Mouse (Mus musculus) limb, embryonic 12.5 days (tissue): ENCODE results near the gene Tpst1. TPM values are rescaled to one million over a fixed set of nuclear protein-coding genes. Genes with fewer than 3 reads are reported as not detected.

Source experiments
- ATAC-seq: fragments of 200-750 bp; cut with Nextera tagmentation; 2 replicates; pipeline ENCODE4 v1.8.0; 2017; ENCODE audit warnings: low read depth, moderate TSS enrichment; ENCODE audit not compliant: insufficient number of reproducible peaks, insufficient read depth, low FRiP score, low TSS enrichment
- H3K27ac ChIP-seq: fragments of 300-500 bp; sonication (generic); 2 replicates; pipeline ENCODE4 v1.5.1; 2016; ENCODE audit warnings: mild to moderate bottlenecking, moderate library complexity
- H3K27me3 ChIP-seq: fragments of 300-500 bp; sonication (generic); 2 replicates; pipeline ENCODE4 v1.6.1; 2016; ENCODE audit warnings: mild to moderate bottlenecking, moderate library complexity
- H3K36me3 ChIP-seq: fragments of 300-500 bp; sonication (generic); 2 replicates; pipeline ENCODE4 v1.6.1; 2016; ENCODE audit warnings: mild to moderate bottlenecking, moderate library complexity
- H3K4me1 ChIP-seq: fragments of 300-500 bp; sonication (generic); replicated peaks from 2 replicates; pipeline ENCODE4 v1.6.1; 2016
- H3K4me2 ChIP-seq: fragments of 300-500 bp; sonication (generic); 2 replicates; pipeline ENCODE4 v1.6.1; 2016; ENCODE audit warnings: mild to moderate bottlenecking, moderate library complexity
- H3K4me3 ChIP-seq: fragments of 300-500 bp; sonication (generic); replicated peaks from 2 replicates; pipeline ENCODE4 v1.5.1; 2016; ENCODE audit warnings: mild to moderate bottlenecking
- H3K9ac ChIP-seq: fragments of 300-500 bp; sonication (generic); replicated peaks from 2 replicates; pipeline ENCODE4 v1.6.1; 2016; ENCODE audit warnings: mild to moderate bottlenecking, moderate library complexity
- H3K9me3 ChIP-seq: fragments of 300-500 bp; sonication (generic); 2 replicates; pipeline ENCODE4 v1.6.1; 2016; ENCODE audit warnings: mild to moderate bottlenecking, moderate library complexity
- WGBS: fragments of 180-500 bp; shearing (Covaris S2); methylation state at CpG from one replicate; pipeline ENCODE4 v1.1.7; 2016; 5-methylcytosine and 5-hydroxymethylcytosine counted together
- polyA plus RNA-seq: library from polyadenylated mRNA; unstranded; fragments of >200 nt; fragmentation: Nextera tagmentation; extraction: Ambion mirVana; gene quantifications from 2 replicates; pipeline ENCODE4 v1.2.1, GENCODE M21; 2016

Gene Tpst1
- polyA plus RNA-seq, 1 experiment from 2014 or later: 83.5 TPM

GRCm38 (mm10) chr5:130096754-130097153, 23.6 kb downstream of the Tpst1 start:
- Histone ChIP-seq H3K9ac (no peak overlapping the region), H3K4me3 (no peak overlapping the region), H3K27me3 (no peaks in the 10 kb centered on the region), H3K36me3 (peaks cover 16% of the 10 kb centered on the region), H3K27ac (no peak overlapping the region), H3K4me2 (no peak overlapping the region), H3K4me1 (no peaks in the 10 kb centered on the region), H3K9me3 (0 out of 2 replicates have a peak, but pooled peaks cover 2% of the 10 kb centered on the region)
- ATAC-seq: no peak
- WGBS: 71% methylated on average over 12 of the region's 12 CpGs

DNA sequence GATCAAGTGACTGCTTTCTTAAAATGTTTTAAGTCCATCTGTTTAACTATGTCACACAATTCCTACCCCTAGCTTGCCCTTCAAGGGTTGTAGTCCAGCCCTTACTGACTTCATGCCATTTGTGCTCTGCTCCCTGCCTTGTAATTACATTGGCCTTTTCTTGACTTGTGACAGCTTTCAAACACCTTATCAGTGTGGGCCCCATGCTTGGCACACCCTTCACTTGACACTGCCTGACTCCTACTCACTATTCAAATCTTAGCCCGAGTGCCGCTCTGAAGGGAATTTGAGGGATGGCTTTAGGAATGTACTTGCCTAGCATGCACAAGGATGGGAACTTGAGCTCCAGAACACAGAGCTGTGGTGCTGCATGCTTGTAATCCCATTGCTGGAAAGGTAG, 24.7 kb downstream of the Tpst1 start:
- peaks cover 24% of the 10 kb centered on the region for H3K36me3 ChIP-seq
- 89% methylated on average over 2 of the region's 2 CpGs for WGBS
- no peak for ATAC-seq
- H3K4me3 ChIP-seq: no peak overlapping the region
- H3K9ac ChIP-seq: no peak overlapping the region
- H3K9me3 ChIP-seq: 0 out of 2 replicates have a peak, but pooled peaks cover 2% of the 10 kb centered on the region
- H3K4me1 ChIP-seq: no peaks in the 10 kb centered on the region
- H3K27ac ChIP-seq: no peak overlapping the region
- no peak overlapping the region for H3K4me2 ChIP-seq
- H3K27me3 ChIP-seq: no peaks in the 10 kb centered on the region

DNA sequence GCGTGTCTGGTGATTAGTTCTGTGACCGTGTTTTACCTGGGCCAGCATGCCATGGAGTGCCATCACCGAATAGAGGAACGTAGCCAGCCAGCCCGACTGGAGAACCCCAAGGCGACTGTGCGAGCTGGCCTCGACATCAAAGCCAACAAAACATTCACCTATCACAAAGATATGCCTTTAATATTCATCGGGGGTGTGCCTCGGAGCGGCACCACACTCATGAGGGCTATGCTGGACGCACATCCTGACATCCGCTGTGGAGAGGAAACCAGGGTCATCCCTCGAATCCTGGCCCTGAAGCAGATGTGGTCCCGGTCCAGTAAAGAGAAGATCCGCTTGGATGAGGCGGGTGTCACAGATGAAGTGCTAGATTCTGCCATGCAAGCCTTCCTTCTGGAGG, 28.6 kb downstream of the Tpst1 start:
- Histone ChIP-seq H3K36me3 (peaks cover 35% of the 10 kb centered on the region), H3K27me3 (no peaks in the 10 kb centered on the region), H3K9me3 (no peaks in the 10 kb centered on the region), H3K4me3 (no peak overlapping the region), H3K27ac (no peak overlapping the region), H3K4me2 (no peak overlapping the region), H3K9ac (no peak overlapping the region), H3K4me1 (peaks cover 4% of the 10 kb centered on the region; the same call in 1 of the 2 replicates)
- WGBS: 96% methylated on average over 17 of the region's 17 CpGs
- no peak for ATAC-seq

DNA sequence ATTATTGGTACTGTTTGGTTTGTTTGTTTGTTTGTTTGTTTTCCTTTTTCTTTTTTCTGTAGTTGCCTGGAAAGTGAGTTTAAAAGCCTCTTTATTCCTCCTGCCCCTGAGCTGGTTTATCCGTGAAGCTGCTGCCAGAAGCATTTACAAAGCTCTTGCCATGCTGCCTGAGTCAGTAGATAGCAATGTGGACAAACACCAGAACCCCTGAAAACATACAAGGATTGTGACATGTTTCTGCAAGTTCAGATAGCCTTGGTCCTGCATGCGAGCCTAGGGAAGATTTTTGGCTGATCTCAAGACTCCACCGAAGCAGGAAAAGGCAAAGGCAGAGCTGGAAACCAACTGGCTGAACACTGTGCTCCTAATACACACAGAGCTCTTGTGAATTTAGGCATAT, 36.2 kb downstream of the Tpst1 start:
- Histone ChIP-seq H3K9me3 (no peaks in the 10 kb centered on the region), H3K27ac (peak overlapping the region; percentile 50; the same call in 1 of the 2 replicates), H3K4me1 (peaks cover 14% of the 10 kb centered on the region), H3K4me3 (no peak overlapping the region), H3K9ac (no peak overlapping the region), H3K4me2 (no peak overlapping the region), H3K36me3 (peaks cover 45% of the 10 kb centered on the region), H3K27me3 (no peaks in the 10 kb centered on the region)
- ATAC-seq: no peak
- WGBS: 83% methylated on average over 3 of the region's 3 CpGs

- no peak overlapping the region for H3K4me2 ChIP-seq
- peaks cover 45% of the 10 kb centered on the region for H3K36me3 ChIP-seq
- peaks cover 14% of the 10 kb centered on the region for H3K4me1 ChIP-seq
- no peak overlapping the region for H3K9ac ChIP-seq
- no peak overlapping the region for H3K4me3 ChIP-seq
- WGBS: 61% methylated on average over 12 of the region's 12 CpGs
- ATAC-seq: peak; percentile 40
- H3K27ac ChIP-seq: peak overlapping the region; percentile 73
- no peaks in the 10 kb centered on the region for H3K27me3 ChIP-seq
- H3K9me3 ChIP-seq: no peaks in the 10 kb centered on the region
These were observed 37.7 kb downstream of the Tpst1 start for GRCm38 (mm10) chr5:130110632-130111464.

DNA sequence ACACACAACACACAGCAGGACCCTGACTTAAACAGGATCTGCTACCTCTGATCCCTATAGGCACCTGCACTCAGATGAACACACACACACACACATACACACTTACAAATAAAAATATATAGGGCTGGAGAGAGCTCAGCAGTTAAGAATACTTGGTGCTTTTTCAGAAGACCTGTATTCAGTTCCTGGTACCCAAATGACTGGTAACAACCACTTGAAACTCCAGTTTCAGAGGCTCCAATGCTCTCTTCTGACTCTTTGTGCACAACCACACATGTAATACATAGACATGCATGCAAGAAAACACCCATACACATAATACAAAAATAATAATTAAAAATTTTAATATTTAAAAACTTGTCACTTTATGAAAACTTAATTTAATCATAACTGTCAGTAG, 39.5 kb downstream of the Tpst1 start:
- Histone ChIP-seq H3K4me1 (peaks cover 19% of the 10 kb centered on the region), H3K9me3 (no peaks in the 10 kb centered on the region), H3K4me2 (no peak overlapping the region), H3K9ac (no peak overlapping the region), H3K27ac (no peak overlapping the region), H3K36me3 (peaks cover 51% of the 10 kb centered on the region), H3K27me3 (no peaks in the 10 kb centered on the region), H3K4me3 (no peak overlapping the region)
- ATAC-seq: no peak

DNA sequence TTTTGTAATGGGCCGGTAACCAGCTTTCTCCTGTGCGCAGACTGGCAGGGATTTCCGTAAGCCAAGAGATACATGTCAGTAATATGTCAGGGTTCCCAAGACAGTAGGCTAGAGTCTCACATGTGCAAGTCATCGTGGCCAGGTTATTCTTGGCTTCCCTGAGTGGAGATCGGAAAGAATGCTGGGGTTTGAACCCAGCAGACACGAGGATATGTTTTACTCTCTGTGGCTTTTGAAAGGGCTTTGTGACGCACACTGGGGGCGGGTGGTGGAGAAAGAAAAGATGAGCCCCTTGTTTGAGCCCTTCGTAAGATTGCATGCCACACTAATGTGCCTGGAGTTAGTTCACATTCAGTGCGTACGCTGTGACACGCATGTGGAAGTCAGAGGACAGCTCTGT, 43.0 kb downstream of the Tpst1 start:
- no peak overlapping the region for H3K4me3 ChIP-seq
- no peak for ATAC-seq
- no peak overlapping the region for H3K9ac ChIP-seq
- peaks cover 27% of the 10 kb centered on the region for H3K4me1 ChIP-seq
- no peak overlapping the region for H3K4me2 ChIP-seq
- H3K9me3 ChIP-seq: no peaks in the 10 kb centered on the region
- no peaks in the 10 kb centered on the region for H3K27me3 ChIP-seq
- WGBS: 90% methylated on average over 12 of the region's 12 CpGs
- no peak overlapping the region; the same call in 1 of the 2 replicates for H3K27ac ChIP-seq
- H3K36me3 ChIP-seq: peaks cover 30% of the 10 kb centered on the region

DNA sequence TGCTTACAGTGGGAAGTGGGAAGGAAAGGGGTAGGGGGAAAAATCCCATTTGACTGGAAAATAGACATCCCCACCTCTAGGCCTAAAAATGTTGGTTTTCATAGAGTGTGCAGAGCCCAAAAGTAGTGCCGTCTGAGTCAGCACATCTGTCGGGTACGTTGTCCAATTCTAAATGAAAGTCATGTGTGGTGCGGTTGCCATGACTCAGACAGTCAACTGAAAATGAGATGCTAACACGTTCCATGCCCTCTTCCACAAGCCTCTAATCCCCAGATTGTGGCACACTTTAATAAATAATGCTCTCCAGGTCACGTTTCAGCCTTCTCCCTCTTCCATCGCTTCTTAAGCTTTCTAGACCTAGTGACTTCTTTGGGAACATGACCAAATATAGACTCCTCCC, 43.7 kb downstream of the Tpst1 start:
- Histone ChIP-seq H3K4me1 (peaks cover 23% of the 10 kb centered on the region), H3K4me3 (no peak overlapping the region), H3K9me3 (no peaks in the 10 kb centered on the region), H3K27ac (peak overlapping the region; percentile 71), H3K36me3 (peaks cover 37% of the 10 kb centered on the region), H3K9ac (no peak overlapping the region), H3K4me2 (no peak overlapping the region), H3K27me3 (no peaks in the 10 kb centered on the region)
- no peak for ATAC-seq
- 72% methylated on average over 7 of the region's 7 CpGs for WGBS

DNA sequence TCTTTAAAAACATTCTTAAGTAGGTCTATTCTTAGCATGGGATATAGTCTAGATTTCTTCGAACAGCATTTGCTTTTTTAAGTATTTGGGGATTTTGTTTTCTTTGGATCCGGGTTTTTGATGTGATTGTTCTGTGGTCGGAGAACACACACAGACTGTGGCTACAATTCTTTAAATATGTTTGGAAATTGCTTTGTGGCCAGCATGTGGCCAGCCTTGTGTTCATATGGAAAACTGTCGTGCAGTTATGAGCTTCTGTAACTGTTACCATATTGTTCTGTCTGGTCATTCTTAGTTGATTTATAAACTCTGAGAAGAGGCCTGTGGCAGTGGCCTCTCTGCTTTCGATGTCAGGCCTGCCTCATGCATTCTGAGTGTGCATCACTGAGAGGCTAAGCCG, 44.8 kb downstream of the Tpst1 start:
- H3K4me2 ChIP-seq: no peak overlapping the region
- H3K4me3 ChIP-seq: no peak overlapping the region
- no peak for ATAC-seq
- H3K9me3 ChIP-seq: no peaks in the 10 kb centered on the region
- no peaks in the 10 kb centered on the region for H3K27me3 ChIP-seq
- H3K9ac ChIP-seq: peak overlapping the region; percentile 44; the same call in 1 of the 2 replicates
- H3K36me3 ChIP-seq: peaks cover 37% of the 10 kb centered on the region
- H3K27ac ChIP-seq: peak overlapping the region; percentile 71
- WGBS: 70% methylated on average over 6 of the region's 6 CpGs
- peaks cover 22% of the 10 kb centered on the region for H3K4me1 ChIP-seq

GRCm38 (mm10) chr5:130119236-130119635, 46.1 kb downstream of the Tpst1 start:
- Histone ChIP-seq H3K4me2 (no peak overlapping the region), H3K4me3 (no peak overlapping the region), H3K36me3 (peaks cover 27% of the 10 kb centered on the region), H3K9me3 (no peaks in the 10 kb centered on the region), H3K27ac (peak overlapping the region; percentile 72), H3K9ac (no peak overlapping the region), H3K4me1 (peaks cover 22% of the 10 kb centered on the region), H3K27me3 (no peaks in the 10 kb centered on the region)
- WGBS: 91% methylated on average over 3 of the region's 3 CpGs
- ATAC-seq: no peak

DNA sequence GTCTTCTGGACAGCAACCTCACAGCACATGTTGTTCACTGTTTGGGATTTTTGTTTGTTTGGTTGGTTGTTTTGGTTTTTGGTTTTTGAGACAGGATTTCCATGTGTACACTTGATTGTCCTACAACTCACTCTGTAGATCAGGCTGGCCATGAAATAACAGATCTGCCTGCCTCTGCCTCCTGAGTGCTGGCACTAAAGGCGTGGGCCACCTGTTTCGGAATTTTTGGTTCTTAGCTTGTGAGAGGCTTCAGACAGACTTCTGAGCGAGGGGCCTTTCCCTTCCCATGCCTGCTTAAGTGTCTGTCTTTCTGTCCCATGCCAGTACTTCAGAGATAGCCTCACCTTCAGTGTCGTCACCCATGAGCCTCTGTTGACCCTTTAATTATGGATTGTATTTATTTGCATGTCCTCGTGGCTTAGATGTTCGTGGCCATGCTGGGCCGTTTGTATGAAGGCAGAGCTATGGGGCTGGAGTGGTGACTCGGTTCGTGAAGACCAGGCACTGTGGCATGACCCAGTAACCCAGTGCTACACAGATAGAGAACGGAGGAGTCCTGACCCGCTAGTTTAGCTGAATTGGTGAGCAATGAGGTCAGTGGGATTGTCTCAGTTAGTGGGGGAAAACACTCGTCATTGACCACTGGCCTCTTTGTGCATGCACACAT, 47.1 kb downstream of the Tpst1 start:
- Histone ChIP-seq H3K27ac (no peak overlapping the region), H3K9me3 (no peaks in the 10 kb centered on the region), H3K4me2 (no peak overlapping the region), H3K4me3 (no peak overlapping the region), H3K9ac (no peak overlapping the region), H3K4me1 (peaks cover 22% of the 10 kb centered on the region), H3K27me3 (no peaks in the 10 kb centered on the region), H3K36me3 (peaks cover 20% of the 10 kb centered on the region; the same call in 1 of the 2 replicates)
- ATAC-seq: no peak
- 93% methylated on average over 12 of the region's 12 CpGs for WGBS
